ENCODE assay signal across 8 mouse cellular contexts in the genomic region with DNA sequence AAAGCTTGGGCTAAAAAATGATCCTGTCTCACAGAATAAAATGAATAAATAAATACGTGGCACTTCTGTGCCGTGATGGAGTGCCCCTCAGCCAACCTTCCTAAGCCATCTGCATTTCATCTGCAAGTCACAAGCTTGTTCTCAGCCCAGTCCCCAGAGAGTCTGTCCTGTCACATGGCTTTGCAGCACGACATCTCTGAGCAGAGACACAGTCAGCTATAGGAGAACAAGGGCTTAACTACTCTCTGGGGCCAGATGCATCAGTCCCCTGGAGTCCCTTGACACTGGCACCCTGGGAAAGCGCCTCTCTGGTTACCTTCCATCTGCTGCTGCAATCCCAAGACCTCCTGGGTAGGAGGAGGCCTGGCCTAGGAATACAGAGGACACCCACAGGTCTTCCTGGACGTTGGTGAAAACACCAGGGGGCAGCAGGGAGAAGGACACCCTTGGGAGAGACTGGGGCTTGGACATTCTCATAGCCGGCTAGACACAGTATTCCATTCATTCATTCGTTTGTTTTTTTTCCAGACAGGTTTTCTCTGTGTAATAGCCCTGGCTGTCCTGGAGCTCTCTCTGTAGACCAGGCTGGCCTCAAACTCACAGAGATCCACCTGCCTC. TPM values are rescaled to one million over a fixed set of nuclear protein-coding genes. Genes with fewer than 3 reads are reported as not detected.
A peak's percentile ranks its signal among the peaks of the same experiment; 100 is the strongest.
DNase-seq lines count a peak whose midpoint lies in the region; ATAC-seq and TF ChIP-seq lines count a peak whose summit lies in the region.

No protein-coding gene starts in this region.

- H3K36me3 ChIP-seq in MEL (ENCODE audit: control insufficient read depth in 1 of 2, insufficient read depth in 2 of 2, low read length in 2 of 2), result peaks cover 0 to 4% of the 10 kb centered on the region in 2 experiments; a peak in 2 of 4 replicates
- no peaks in the 10 kb centered on the region for H3K36me3 ChIP-seq in forebrain, embryonic 14.5 days (ENCODE audit: control insufficient read depth, insufficient read depth, low read length)
- H3K36me3 ChIP-seq in forebrain, embryonic 12.5 days (replicated peaks), result no peaks in the 10 kb centered on the region

- DNase-seq in layer of hippocampus, adult 11-12 months (ENCODE audit: low spot score), result peak; percentile 37
- DNase-seq in layer of hippocampus, adult 9-11 months, result no peak
- no peak for DNase-seq in MEL (ENCODE audit: low read depth, low spot score)
- DNase-seq in lung, adult 2 months, result peak; percentile 62
- DNase-seq in forebrain, embryonic 14.5 days (ENCODE audit: low spot score), result no peak

- no peaks in the 10 kb centered on the region for H3K9me3 ChIP-seq in MEL (replicated peaks; ENCODE audit: insufficient read depth, low read length)
- no peaks in the 10 kb centered on the region for H3K9me3 ChIP-seq in forebrain, embryonic 14.5 days (replicated peaks; ENCODE audit: control insufficient read depth, low read length)
- no peaks in the 10 kb centered on the region for H3K9me3 ChIP-seq in forebrain, embryonic 12.5 days

- peak in 2 of 3 experiments; percentile 8 to 33; a peak in 1 of 6 replicates for TF ChIP-seq CTCF in MEL (IDR thresholded peaks at IDR 0.05 in 2 of 3, conservative IDR thresholded peaks at IDR 0.05 in 1 of 3; ENCODE audit: control insufficient read depth in 1 of 3, insufficient read depth in 1 of 3, low read depth in 2 of 3, low read length in 3 of 3, poor library complexity in 1 of 3, severe bottlenecking in 1 of 3)
- TF ChIP-seq CTCF in lung, adult 2 months (IDR thresholded peaks at IDR 0.05; ENCODE audit: insufficient read depth, low read length), result peak; percentile 63

- no peak for TF ChIP-seq RAD21 in MEL (IDR thresholded peaks at IDR 0.05; ENCODE audit: low read depth, low read length)

- H3K79me2 ChIP-seq in MEL (ENCODE audit: control insufficient read depth, insufficient read depth, low read length, poor library complexity), result peaks cover 16% of the 10 kb centered on the region

- peaks cover 3 to 4% of the 10 kb centered on the region in 2 experiments; a peak in 2 of 4 replicates for H3K4me1 ChIP-seq in MEL (ENCODE audit: control insufficient read depth in 1 of 2, insufficient read depth in 2 of 2, low read length in 2 of 2)
- peaks cover 3% of the 10 kb centered on the region for H3K4me1 ChIP-seq in lung, adult 2 months (ENCODE audit: control insufficient read depth, insufficient read depth, low read length)
- 0 out of 2 replicates have a peak, but pooled peaks cover 3% of the 10 kb centered on the region for H3K4me1 ChIP-seq in forebrain, embryonic 14.5 days (ENCODE audit: control insufficient read depth, insufficient read depth, low read length)
- peaks cover 13% of the 10 kb centered on the region for H3K4me1 ChIP-seq in forebrain, embryonic 12.5 days

- H3K4me3 ChIP-seq in MEL (ENCODE audit: control insufficient read depth in 1 of 2, insufficient read depth in 1 of 2, low read depth in 2 of 2, low read length in 2 of 2), result no peak overlapping the region
- H3K4me3 ChIP-seq in lung, adult 2 months (replicated peaks; ENCODE audit: extremely low read depth, low read depth, low read length), result no peak overlapping the region
- H3K4me3 ChIP-seq in forebrain, embryonic 14.5 days (ENCODE audit: low read depth, low read length), result no peak overlapping the region
- H3K4me3 ChIP-seq in forebrain, embryonic 12.5 days (replicated peaks), result no peak overlapping the region

- 0 out of 2 replicates have a peak, but pooled peaks have one; percentile 16 for ATAC-seq in common myeloid progenitor, adult 5-6 weeks (replicated peaks; ENCODE audit: low read depth, poor library complexity, severe bottlenecking)
- ATAC-seq in forebrain, embryonic 14.5 days, result no peak
- no peak for ATAC-seq in forebrain, embryonic 12.5 days (ENCODE audit: low FRiP score)
- no peak for ATAC-seq in frontal cortex, adult (ENCODE audit: low TSS enrichment)

- H3K9ac ChIP-seq in MEL (ENCODE audit: control insufficient read depth, low read depth, low read length, poor library complexity, severe bottlenecking), result no peak overlapping the region
- H3K9ac ChIP-seq in forebrain, embryonic 14.5 days (ENCODE audit: low read length), result no peak overlapping the region
- H3K9ac ChIP-seq in forebrain, embryonic 12.5 days, result no peak overlapping the region

- no peak for TF ChIP-seq EP300 in MEL (IDR thresholded peaks at IDR 0.05; ENCODE audit: low read depth in 1 of 2, low read length in 2 of 2)

- no peak for TF ChIP-seq POLR2A in MEL (IDR thresholded peaks at IDR 0.05; ENCODE audit: control insufficient read depth in 1 of 2, insufficient read depth in 1 of 2, low read depth in 1 of 2, low read length in 2 of 2, poor library complexity in 1 of 2)
- no peak for TF ChIP-seq POLR2A in lung, adult 2 months (IDR thresholded peaks at IDR 0.05; ENCODE audit: borderline replicate concordance, extremely low read depth, low read depth, low read length)

- 62% methylated on average over 7 of the region's 7 CpGs for WGBS in lung, adult 2 months
- WGBS in forebrain, embryonic 14.5 days, result 67% methylated on average over 7 of the region's 7 CpGs
- WGBS in forebrain, embryonic 12.5 days, result 61% methylated on average over 7 of the region's 7 CpGs

- H3K27ac ChIP-seq in MEL (ENCODE audit: control insufficient read depth, low read depth, low read length), result no peak overlapping the region
- no peak overlapping the region for H3K27ac ChIP-seq in forebrain, embryonic 14.5 days (ENCODE audit: low read depth, low read length)
- H3K27ac ChIP-seq in forebrain, embryonic 12.5 days, result no peak overlapping the region

- no peaks in the 10 kb centered on the region for H3K27me3 ChIP-seq in MEL (ENCODE audit: control insufficient read depth in 1 of 2, insufficient read depth in 2 of 2, low read length in 2 of 2)
- peaks cover 7% of the 10 kb centered on the region for H3K27me3 ChIP-seq in forebrain, embryonic 14.5 days (replicated peaks; ENCODE audit: control insufficient read depth, insufficient read depth, low read length)
- peaks cover 38% of the 10 kb centered on the region for H3K27me3 ChIP-seq in forebrain, embryonic 12.5 days

- H3K4me2 ChIP-seq in forebrain, embryonic 14.5 days (ENCODE audit: low read length), result no peak overlapping the region
- no peak overlapping the region for H3K4me2 ChIP-seq in forebrain, embryonic 12.5 days

TF ChIP-seq in MEL, 35 proteins besides CTCF, POLR2A, EP300 and RAD21:
- TF ChIP-seq SMC3 (IDR thresholded peaks at IDR 0.05; ENCODE audit: low read depth, low read length) (peak; percentile 48), CHD1 (IDR thresholded peaks at IDR 0.05; ENCODE audit: low read depth, low read length) (no peak)

RNA-seq across cellular contexts. Expression of a gene that starts 3.9 kb away (rescaled TPM):
- total RNA-seq in MEL (2012; rRNA removed), result 6.7 and 7.1 TPM in 2 replicates
- 1 to 10 TPM in 1 of 2 experiments, not detected in 1; 8.4 TPM for polyA plus RNA-seq in MEL (2012; ENCODE audit: insufficient read depth in 1 of 2, insufficient read length in 2 of 2, low read depth in 1 of 2, low replicate concordance in 2 of 2, missing spikeins in 1 of 2)
- 15.0 and 17.6 TPM in 2 replicates for total RNA-seq in common myeloid progenitor, adult 5-6 weeks (2017)
- 3.6 and 8.7 TPM in 2 replicates for polyA plus RNA-seq in lung, adult 2 months (2012; rRNA removed)
- 1.0 and 1.3 TPM in 2 replicates for polyA plus RNA-seq in forebrain, embryonic 14.5 days (2014; fragmentation: Nextera tagmentation; extraction: Ambion mirVana)
- polyA plus RNA-seq in forebrain, embryonic 12.5 days (2016; fragmentation: Nextera tagmentation; extraction: Ambion mirVana), result 2.1 and 2.4 TPM in 2 replicates

Comparison
In these comparisons a context has a peak if more than half of its experiments do, and no peak if none do; other contexts are left out.
1. DNase-seq: peak in layer of hippocampus, adult 11-12 months (single experiment) and lung, adult 2 months (single experiment); none in layer of hippocampus, adult 9-11 months (single experiment), MEL (single experiment) and forebrain, embryonic 14.5 days (single experiment).